Mouse (Mus musculus): ENCODE measurements at regions not wholly inside any gene's neighbourhood (a gene's known extent, or its start where the extent isn't known, plus 50 kb on each side); places are given as distances from the start of the nearest gene placed in this dataset.

DNA sequence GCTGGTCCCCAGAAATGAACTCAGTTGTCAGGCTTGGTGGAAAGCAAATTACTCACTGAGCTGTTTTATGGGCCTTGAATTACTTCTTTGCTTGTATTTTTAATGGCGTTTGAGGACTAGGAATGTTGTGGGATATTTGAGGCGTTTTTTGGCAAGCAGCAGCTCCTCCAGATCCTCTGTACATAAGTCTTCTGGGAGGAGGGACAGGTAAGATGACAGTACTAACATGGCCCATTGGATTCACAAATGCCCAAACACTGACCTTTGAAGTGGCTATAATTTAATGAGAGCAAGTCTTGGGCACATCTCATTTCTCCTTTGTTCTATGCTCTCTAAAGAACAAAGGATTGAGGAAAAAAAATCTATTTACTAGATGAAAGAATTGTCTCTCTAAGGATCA, 286.3 kb downstream of the Gm21750 start:
- TF ChIP-seq CTCF (IDR thresholded peaks at IDR 0.05; ENCODE audit: control insufficient read depth, insufficient read depth, insufficient replicate concordance, low read depth, low read length) (no peak), POLR2A (IDR thresholded peaks at IDR 0.05; ENCODE audit: control insufficient read depth, low read depth, low read length) (no peak)
